Mouse (Mus musculus) megakaryocyte, embryonic 14.5 days (primary cell): ENCODE results near the gene Nkx1-2.

Source experiments
- FLI1 ChIP-seq: IDR thresholded peaks from 2 replicates; pipeline ENCODE4 v1.6.1; 2012; ENCODE audit warnings: low read length, inconsistent platforms, mixed read lengths
- GATA1 ChIP-seq: IDR thresholded peaks from 3 replicates; pipeline ENCODE4 v1.6.1; 2012; ENCODE audit warnings: mixed read lengths, low read length, inconsistent platforms, borderline replicate concordance

GRCm38 (mm10) chr7:132555911-132556310 is 43.5 kb downstream of the Nkx1-2 start:
- TF ChIP-seq FLI1 = no peak
- no peak for TF ChIP-seq GATA1
